Mouse (Mus musculus) left cerebral cortex, postnatal 14 days (tissue): Measurements from ENCODE around the gene Zbtb2. TPM values are rescaled to one million over a fixed set of nuclear protein-coding genes. Genes with fewer than 3 reads are reported as not detected.
"Not testable (repeated sequence)": the region's sequence is repeated elsewhere in the genome, so short reads cannot be mapped to it uniquely, and the experiment has no call there.

Experiments
- DNase-seq, 2 experiments: peaks; one replicate each; pipeline ENCODE4 v3.0.0; 2021 to 2022; ENCODE audit warnings: low spot score in 2 of 2, mixed read lengths in 1 of 2
- intact Hi-C: fragments of 180-260 bp; cut with DNase I; formaldehyde crosslinking; loops from one replicate; pipeline ENCODE4 v1.15.1; 2025
- long read RNA-seq, 2 experiments: library from polyadenylated mRNA; stranded (forward); transcript quantifications; one replicate each; pipeline ENCODE4 v2.0.0; 2021
- total RNA-seq, 2 experiments: library from RNA; stranded (reverse); gene quantifications; 2 replicates each; pipeline ENCODE4 v1.2.3; 2021

The Zbtb2 gene
- total RNA-seq = 10 to 100 TPM in 1 of 2 experiments, 1 to 10 TPM in 1; 8.8 to 10.0 TPM
- long read RNA-seq, experiment 1, full-length matches to known transcripts = 9 of 11 reads
- long read RNA-seq, experiment 1, partial matches to known transcripts = 0 of 11 reads
- long read RNA-seq, experiment 1, other reads (novel, unspliced or antisense) = 2 of 11 reads
- long read RNA-seq, experiment 2, partial matches to known transcripts = 0 of 7 reads
- long read RNA-seq, experiment 2, other reads (novel, unspliced or antisense) = 2 of 7 reads

- peak; percentile 58 to 76 for DNase-seq
- intact Hi-C loops = no loop called here
These were observed at the start of gene Zbtb2 for GRCm38 (mm10) chr10:4387701-4388383. Gene Zbtb2 (minus strand): TSS chr10:4388108.

GRCm38 (mm10) chr10:4435416-4435815 is 47.5 kb upstream of the Zbtb2 start:
- no peak for DNase-seq
- intact Hi-C loops = no loop called here

- DNase-seq, intact Hi-C loops: not testable (repeated sequence)
These were observed 46.0 kb upstream of the Zbtb2 start for GRCm38 (mm10) chr10:4433871-4434270.

- intact Hi-C loops = no loop called here
- peak in 1 of 2 experiments; percentile 15 for DNase-seq
These were observed 45.3 kb upstream of the Zbtb2 start for GRCm38 (mm10) chr10:4432996-4433755.

GRCm38 (mm10) chr10:4432123-4432931 is 44.4 kb upstream of the Zbtb2 start, which contains the start of the genes Rmnd1 and Armt1:
Gene Rmnd1 (minus strand): TSS chr10:4432388.
Gene Armt1 (plus strand): TSS chr10:4432467.
- peak; percentile 93 to 96 for DNase-seq
- intact Hi-C loops = no loop called here

- intact Hi-C loops = no loop called here
- no peak for DNase-seq
These were observed 43.8 kb upstream of the Zbtb2 start for GRCm38 (mm10) chr10:4431746-4432122.

- intact Hi-C loops = no loop called here
- peak in 1 of 2 experiments; percentile 34 for DNase-seq
These were observed 42.9 kb upstream of the Zbtb2 start for GRCm38 (mm10) chr10:4430826-4431225.

- DNase-seq = no peak
- intact Hi-C loops = no loop called here
These were observed 42.5 kb upstream of the Zbtb2 start for GRCm38 (mm10) chr10:4430399-4430798.

GRCm38 (mm10) chr10:4425245-4425644 is 37.3 kb upstream of the Zbtb2 start:
- intact Hi-C loops = no loop called here
- DNase-seq = no peak

GRCm38 (mm10) chr10:4407191-4407590 is 19.3 kb upstream of the Zbtb2 start:
- intact Hi-C loops = no loop called here

GRCm38 (mm10) chr10:4405511-4405910 is 17.6 kb upstream of the Zbtb2 start:
- intact Hi-C loops = no loop called here
- DNase-seq = no peak

More at GRCm38 (mm10) chr10:4407191-4407590, 19.3 kb upstream of the Zbtb2 start:
- DNase-seq = no peak

GRCm38 (mm10) chr10:4404895-4405491 is 17.1 kb upstream of the Zbtb2 start:
- peak; percentile 65 to 76 for DNase-seq
- intact Hi-C loops = no loop called here

- no peak for DNase-seq
- intact Hi-C loops = no loop called here
These were observed 10.2 kb upstream of the Zbtb2 start for GRCm38 (mm10) chr10:4398058-4398457.

GRCm38 (mm10) chr10:4395321-4395720 is 7.4 kb upstream of the Zbtb2 start:
- no peak for DNase-seq
- intact Hi-C loops = no loop called here

- peak in 1 of 2 experiments; percentile 40 for DNase-seq
- intact Hi-C loops = no loop called here
These were observed 3.9 kb upstream of the Zbtb2 start for GRCm38 (mm10) chr10:4391851-4392250.

- DNase-seq = no peak
- intact Hi-C loops = no loop called here
These were observed 3.2 kb upstream of the Zbtb2 start for GRCm38 (mm10) chr10:4391076-4391475.

- intact Hi-C loops = no loop called here
- no peak for DNase-seq
These were observed 2.6 kb upstream of the Zbtb2 start for GRCm38 (mm10) chr10:4390550-4390949.

GRCm38 (mm10) chr10:4389461-4390112 is 1.7 kb upstream of the Zbtb2 start:
- intact Hi-C loops = no loop called here
- no peak for DNase-seq

- DNase-seq = no peak
- intact Hi-C loops = no loop called here
These were observed 1.1 kb upstream of the Zbtb2 start for GRCm38 (mm10) chr10:4389036-4389435.
